Mouse (Mus musculus) embryo, embryonic 10 days (tissue): ENCODE results near the gene Commd7.

ENCODE experiments used
- DNase-seq: peaks from one replicate; pipeline ENCODE4 v3.0.0-alpha.2; 2015; ENCODE audit warnings: low spot score

Gene Commd7

GRCm38 (mm10) chr2:153622449-153622848 is 10.1 kb downstream of the Commd7 start:
- no peak for DNase-seq

- DNase-seq: no peak
Observed at GRCm38 (mm10) chr2:153618889-153619288, 13.7 kb downstream of the Commd7 start.

DNA sequence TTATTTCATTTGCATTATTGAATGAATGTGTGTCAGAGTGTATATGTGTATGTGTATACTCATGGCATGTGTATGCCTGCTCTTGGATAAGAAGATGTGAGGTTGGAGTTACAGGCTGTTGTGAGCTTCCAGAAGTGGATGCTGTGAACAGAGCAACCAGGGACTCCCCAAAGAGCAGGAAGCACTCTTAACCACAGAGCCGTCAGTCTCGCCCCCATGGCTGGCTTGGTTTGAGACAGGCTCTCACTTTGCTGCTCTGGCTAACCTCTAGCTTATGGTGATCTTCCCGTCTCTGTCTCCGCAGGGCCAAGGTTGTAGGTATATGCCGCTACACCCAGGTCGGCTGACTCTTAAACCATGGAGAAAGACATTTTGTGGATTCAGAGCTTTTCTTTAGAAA is 14.1 kb downstream of the Commd7 start:
- DNase-seq: no peak

DNA sequence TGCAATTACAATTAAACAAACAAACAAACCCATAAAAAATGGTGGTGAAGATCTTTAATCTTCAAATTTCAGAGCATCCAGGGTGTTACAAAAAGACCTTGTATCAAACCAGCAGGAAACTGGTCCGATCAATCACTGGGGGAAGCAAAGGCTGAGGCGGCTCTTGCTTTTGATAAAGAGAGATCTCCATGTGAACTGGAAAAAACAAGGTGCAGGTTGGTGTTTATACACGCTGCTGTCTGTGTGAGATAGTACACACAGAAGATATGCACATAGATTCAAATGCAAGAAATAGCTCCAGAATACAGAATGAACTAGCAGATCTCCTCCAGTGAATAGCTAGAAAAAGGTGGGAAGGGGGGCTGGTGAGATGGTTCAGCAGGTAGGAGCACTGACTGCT is 15.7 kb downstream of the Commd7 start:
- DNase-seq: no peak

GRCm38 (mm10) chr2:153612594-153613281 is 19.8 kb downstream of the Commd7 start:
- DNase-seq: no peak

GRCm38 (mm10) chr2:153611743-153612142 is 20.8 kb downstream of the Commd7 start:
- DNase-seq: no peak

GRCm38 (mm10) chr2:153611241-153611630 is 21.3 kb downstream of the Commd7 start:
- DNase-seq: no peak

- DNase-seq: peak; percentile 45
Observed at GRCm38 (mm10) chr2:153610426-153611240, 21.9 kb downstream of the Commd7 start.

GRCm38 (mm10) chr2:153609548-153609947 is 23.0 kb downstream of the Commd7 start:
- peak; percentile 92 for DNase-seq

GRCm38 (mm10) chr2:153609058-153609457 is 23.5 kb downstream of the Commd7 start:
- DNase-seq: no peak

DNA sequence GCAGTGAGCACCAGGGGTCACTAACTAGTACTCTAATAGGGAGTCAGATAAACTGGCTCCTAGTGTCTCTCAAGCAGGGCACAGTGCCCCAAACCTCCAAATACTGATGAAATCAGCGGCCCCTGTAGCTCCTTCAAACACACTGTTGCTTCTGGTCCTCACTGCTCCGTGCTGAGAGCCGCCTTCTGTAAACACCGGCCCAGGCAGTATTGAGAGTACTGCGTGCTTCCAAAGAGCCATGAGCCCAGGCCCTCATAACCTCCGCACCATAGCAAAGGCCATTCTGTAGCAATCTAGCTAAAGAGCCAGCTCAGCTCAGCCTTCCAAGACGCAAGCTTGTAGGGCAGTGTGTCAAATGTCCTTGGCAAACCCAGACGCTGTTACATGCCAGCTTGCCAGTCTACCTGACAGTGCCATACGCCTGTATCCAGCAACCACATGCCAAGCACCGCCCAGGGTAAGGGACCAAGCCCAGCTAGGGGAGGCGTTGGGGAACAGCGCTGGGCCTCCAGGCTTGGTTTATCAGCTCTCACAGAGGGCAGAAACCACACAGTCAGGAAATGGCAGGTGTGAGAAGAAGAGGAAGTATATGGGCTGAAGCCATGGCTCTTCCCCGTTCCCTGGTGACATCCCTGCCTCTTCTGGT is 24.6 kb downstream of the Commd7 start:
- DNase-seq: no peak

DNA sequence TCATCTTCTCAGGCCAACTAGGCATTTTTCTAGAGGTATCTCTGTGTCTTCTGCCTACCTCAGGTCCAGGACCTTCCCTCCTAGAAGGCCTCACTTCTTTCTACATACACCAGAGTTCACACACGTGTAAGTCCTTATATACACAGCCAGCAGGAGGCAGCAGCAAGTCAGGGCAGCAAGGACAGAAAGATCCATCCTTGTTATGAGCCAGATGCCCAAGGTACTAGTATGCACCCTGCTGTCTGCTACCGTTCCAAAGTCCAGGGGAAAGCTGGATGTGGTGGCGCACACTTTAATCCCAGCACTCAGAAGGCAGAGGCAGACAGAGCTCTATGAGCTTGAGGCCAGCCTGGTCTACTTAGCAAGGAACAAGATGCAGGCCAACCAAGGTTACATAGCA is 26.2 kb downstream of the Commd7 start:
- DNase-seq: no peak

DNA sequence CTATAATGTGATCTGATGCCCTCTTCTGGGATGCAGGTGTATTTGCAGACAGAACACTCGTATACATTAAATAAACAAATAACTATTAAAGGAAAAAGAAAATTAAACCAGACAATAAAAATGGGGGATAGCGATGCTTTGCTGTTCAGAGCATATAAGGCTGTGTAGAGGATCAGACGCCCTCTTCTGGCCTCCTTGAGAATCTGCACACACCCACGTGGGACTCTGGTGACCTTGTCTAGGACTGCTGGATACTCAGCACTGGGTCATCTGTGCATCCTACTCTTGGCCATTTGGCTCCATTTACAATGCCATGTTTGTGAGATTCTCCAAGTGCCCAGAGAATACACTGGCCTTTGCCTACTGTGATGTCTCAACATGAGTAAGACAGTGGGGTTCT is 28.9 kb downstream of the Commd7 start:
- no peak for DNase-seq

DNA sequence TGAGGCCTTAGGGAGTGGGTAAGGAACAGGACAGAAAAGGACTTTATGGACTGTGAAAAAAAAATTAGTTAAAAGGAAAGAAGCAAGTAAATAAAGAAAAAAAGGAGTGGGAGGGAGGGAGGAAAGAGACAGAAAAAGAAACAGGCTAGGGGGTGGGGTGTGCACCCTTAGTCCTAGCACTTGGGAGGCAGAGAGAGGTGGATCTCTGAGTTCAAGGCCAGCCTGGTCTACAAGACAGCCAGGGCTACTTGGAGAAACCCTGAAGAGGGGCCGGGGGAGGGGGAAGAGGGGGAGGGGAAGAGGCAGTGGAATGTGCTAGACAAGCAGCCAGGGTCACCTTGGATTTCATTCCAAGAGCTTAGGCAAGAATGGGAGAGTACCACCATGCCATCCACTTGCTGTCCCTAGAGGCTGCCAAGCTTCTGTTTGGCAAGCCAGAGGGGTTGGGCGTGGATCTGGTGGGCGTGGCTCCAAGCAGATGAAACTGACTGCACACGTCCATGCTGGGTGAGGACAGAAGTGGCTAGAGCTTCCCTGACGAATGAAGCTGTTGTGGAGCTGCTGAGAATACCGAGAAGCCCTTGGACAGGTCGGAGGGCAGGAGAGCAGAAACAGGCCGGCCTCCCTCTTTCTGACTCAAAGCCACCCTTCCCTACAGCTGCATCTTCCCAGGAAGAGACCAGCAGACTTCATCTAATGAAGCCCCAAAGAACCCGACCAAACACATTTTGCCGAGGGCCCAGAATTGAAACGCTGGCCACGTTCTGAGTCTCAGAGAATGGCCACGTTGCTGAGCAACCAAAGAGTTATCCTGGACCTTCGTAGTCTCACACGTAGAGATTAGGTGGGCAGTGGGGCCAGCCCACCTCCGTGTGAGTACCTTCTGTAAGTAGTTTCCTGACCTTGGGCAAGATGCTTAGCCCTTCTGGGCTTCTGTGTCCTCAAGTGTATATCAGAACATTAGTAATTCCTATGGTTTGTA is 31.6 kb downstream of the Commd7 start:
- DNase-seq: no peak

DNA sequence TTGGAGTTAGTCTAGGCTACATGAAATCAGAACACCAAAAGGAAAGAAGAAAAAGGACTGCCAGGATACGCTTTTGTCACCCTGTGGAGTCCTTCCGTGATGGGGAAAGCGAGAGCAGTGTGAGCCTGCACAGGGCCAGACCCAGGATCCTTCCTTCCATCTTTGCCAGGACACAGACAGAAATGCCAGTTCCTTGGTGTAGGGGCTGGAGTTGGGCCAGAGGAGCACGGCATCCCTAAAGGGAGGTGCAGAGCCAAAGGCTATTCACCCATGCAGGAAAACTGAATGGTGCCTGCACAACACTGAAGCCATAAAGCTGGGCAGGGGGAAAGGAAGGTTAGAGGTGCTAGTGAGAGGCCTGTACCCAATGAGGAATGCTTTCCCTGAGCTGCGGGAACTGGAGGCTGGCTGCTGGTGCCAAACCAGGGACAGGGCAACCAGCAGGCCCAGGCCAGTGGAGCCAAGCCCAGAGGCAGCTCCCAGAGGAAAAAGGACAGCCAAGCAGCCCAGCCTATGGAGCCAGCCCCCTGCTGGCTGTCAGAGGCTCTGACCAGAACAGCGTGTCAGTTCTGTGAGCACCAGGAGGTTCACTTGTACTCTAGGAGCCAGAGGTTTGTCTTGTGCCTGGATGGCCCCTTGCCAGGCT is 32.4 kb downstream of the Commd7 start:
- DNase-seq: peak; percentile 67

- no peak for DNase-seq
Observed at GRCm38 (mm10) chr2:153597626-153598025, 35.0 kb downstream of the Commd7 start.

GRCm38 (mm10) chr2:153597014-153597413 is 35.6 kb downstream of the Commd7 start:
- DNase-seq: no peak

DNA sequence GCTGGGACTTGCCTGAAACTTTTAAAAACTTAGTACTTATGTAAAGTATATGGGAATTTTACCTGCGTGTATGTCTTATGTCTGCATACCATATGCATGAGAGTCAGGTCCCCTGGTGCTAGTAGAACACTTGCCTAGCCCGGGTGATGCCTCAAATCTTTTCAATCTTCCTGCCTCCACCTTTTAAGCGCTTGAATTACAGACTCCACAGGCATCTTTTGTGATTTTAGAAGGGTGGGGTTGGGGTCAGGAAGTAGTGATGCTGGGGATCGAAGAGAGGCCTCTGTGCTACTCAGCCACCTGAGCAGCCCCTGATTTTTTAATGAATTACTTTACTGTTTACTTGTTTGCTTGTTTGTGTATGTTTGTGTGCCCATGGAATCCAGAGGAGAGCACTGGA is 37.6 kb downstream of the Commd7 start:
- DNase-seq: no peak

DNA sequence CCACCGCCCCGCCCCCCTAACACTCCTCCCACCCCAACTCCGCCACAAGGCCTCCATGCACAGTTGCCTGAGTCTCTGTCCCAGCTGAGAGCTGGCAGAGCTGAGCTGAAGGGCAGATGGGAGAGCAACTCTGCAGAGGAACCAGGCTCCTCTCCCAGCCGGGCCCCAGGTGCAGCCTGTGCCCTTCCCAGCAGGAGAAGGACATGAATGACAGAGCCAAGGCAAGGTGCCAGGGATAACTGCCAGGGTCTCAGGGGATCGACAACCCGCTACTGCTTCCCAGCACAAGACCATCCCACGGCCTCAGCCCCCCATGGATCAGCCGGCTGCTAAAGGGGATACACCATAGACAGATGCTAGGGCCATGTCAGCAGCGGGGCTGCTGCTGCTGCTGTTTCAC is 39.4 kb downstream of the Commd7 start:
- no peak for DNase-seq

GRCm38 (mm10) chr2:153592056-153593014 is 40.2 kb downstream of the Commd7 start:
- no peak for DNase-seq
